Mouse (Mus musculus): ENCODE measurements around the gene Errfi1. TPM values are rescaled to one million over a fixed set of nuclear protein-coding genes. Genes with fewer than 3 reads are reported as not detected.
A peak's percentile ranks its signal among the peaks of the same experiment; 100 is the strongest.
"Not testable (repeated sequence)": the region's sequence is repeated elsewhere in the genome, so short reads cannot be mapped to it uniquely, and the experiment has no call there.

The Errfi1 gene
- total RNA-seq, 2 experiments from 2014 or later: 19.8 to 23.7 TPM

DNA sequence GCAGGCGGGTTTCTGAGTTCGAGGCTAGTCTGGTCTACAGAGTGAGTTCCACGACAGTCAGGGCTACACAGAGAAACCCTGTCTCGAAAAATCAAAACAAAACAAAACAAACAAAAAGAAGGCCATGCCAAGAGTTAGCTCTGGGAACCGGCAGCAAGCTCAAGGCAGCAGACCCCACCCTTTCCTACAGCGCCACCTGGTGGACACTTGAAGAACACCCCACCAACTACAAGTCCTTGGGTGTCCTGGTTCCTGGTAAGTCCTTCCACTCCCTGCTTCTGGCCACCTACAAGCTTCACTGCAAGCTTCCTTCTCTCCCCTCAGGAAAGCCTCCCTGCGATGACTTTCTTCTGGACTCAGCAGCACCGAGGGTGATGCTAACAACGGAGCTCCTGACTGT, 47.9 kb downstream of the Errfi1 start:
- intact Hi-C loops (cut with DNase I): loop anchor here (1.0 kb wide), 1 partner anchor 245 kb away; no protein-coding TSS in a partner anchor
- peak; percentile 41 to 85 for DNase-seq (ENCODE audit: extremely low spot score in 1 of 2, low spot score in 2 of 2)

DNA sequence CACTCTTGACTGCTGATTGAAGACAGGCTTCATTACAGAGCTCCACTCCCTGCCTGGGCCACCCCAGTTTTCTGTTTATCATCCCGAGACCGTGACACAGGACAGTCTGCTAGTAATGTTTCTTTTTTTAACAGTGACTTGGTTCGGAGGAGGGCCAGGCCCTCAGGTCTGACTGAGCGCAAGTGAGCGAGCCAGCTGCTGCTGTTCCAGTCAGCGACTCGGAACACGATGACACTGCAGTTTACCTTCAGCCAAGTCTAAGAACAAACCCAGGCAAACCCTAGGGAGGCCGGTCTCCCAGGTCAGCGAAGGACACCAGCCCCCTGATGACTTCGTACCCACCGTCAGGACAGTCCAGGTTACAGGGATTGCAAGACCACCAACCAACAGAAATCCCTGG, 48.3 kb downstream of the Errfi1 start:
- DNase-seq (ENCODE audit: extremely low spot score in 1 of 2, low spot score in 2 of 2): no peak
- intact Hi-C loops (cut with DNase I): no loop called here

DNA sequence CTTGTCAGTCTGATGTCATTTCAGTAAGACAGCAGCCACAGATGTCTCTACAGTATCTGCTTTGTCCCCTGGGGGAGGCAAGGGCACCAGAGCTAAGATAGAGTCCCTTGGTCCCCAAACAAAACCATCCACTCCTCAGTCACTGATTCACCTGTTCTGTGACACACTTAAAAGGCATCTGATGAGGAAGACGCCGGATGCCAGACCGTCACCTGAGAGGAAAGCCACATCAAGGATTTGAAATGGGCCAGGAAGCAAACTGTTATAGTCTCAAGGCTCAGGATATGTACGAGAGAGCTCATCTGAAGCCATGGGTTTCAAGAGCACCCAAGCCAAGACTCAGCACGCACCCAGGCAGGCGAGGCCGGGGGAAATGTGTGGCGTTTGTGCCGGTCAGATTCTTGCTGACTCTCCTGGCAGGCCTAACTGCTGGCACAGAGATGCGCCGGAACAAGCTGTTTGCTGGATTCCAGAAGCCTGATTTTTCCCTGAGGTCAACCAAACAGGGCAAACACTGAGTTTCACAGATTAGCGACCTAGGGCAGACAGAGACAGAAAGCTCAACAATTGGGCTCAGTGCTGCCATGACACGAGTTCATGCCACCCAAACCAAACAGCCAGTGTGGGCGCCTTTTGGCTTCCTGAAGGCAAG, 49.5 kb downstream of the Errfi1 start:
- intact Hi-C loops (cut with DNase I): no loop called here
- no peak for DNase-seq (ENCODE audit: extremely low spot score in 1 of 2, low spot score in 2 of 2)

DNA sequence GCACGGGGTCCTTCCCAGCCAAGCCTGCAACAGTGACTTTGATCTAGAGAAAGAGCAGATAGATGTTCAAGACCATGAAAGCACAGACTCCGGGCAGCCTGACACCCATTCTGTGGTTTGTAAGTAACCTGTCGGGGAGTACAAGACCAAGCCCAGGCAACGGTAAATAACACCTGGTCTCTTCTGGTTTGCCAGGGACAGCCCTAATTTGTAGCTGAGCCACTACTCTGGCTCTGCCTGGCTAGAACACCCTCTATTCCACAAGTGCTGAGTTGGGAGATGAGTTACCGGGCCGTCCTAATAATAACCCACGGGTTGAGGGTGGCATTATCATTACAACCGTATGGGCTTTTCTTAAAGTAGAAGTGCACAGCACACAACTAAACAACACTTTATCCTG, 53.4 kb downstream of the Errfi1 start:
- no peak for DNase-seq (ENCODE audit: extremely low spot score in 1 of 2, low spot score in 2 of 2)
- intact Hi-C loops (cut with DNase I): no loop called here

DNA sequence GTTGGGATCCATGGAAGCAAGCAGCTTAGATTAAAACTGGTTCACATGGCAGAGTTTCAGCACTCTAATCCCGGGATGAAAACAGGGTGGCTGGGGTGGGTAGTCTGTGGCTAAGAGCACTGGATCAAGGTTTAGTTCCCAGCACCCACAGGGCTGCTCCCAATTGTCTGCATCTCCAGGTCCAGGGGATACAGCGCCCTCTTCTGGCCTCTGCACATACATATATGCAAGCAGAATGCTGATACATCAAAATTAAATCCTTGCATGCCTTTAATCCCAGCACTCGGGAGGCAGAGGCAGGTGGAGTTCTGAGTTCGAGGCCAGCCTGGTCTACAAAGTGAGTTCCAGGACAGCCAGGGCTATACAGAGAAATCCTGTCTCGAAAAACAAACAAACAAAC, 54.8 kb downstream of the Errfi1 start:
- intact Hi-C loops (cut with DNase I); DNase-seq (ENCODE audit: extremely low spot score in 1 of 2, low spot score in 2 of 2): not testable (repeated sequence)

DNA sequence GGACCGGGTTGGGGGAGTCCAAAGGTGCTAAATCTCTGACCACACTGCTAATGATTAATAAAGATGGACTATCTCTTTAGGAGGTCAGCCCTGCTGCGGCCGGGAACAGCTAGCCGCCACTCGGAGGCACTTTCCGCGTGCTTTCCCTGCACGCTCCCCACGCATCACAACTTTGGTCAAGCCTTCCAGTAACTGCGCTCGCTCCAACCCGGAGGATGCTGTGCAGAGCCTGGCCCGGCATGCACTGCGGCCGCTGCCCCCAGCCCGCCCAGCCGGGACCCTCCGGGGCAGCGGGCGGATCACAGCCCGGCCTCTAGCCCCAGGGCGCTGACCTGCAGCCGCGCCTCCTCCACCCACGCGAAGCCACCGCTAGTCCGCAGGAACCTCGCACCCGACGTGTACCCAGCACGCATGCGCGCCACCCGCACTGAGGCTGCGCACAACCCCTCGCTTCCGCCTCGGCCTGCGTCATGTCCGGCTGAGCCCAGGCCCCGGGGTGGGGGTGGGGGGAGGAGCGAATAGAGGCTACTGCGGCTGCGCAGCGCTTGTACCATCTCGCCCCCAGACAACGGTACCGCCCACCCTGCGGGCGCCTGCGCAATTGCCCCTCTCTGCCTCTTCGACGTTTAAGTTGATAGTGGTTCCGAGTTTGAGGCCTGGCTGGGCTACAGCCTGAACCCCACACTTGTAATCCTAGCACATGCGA, 55.9 kb downstream of the Errfi1 start:
- peak; percentile 95 to 99 for DNase-seq (ENCODE audit: extremely low spot score in 1 of 2, low spot score in 2 of 2)
- intact Hi-C loops (cut with DNase I): no loop called here

DNA sequence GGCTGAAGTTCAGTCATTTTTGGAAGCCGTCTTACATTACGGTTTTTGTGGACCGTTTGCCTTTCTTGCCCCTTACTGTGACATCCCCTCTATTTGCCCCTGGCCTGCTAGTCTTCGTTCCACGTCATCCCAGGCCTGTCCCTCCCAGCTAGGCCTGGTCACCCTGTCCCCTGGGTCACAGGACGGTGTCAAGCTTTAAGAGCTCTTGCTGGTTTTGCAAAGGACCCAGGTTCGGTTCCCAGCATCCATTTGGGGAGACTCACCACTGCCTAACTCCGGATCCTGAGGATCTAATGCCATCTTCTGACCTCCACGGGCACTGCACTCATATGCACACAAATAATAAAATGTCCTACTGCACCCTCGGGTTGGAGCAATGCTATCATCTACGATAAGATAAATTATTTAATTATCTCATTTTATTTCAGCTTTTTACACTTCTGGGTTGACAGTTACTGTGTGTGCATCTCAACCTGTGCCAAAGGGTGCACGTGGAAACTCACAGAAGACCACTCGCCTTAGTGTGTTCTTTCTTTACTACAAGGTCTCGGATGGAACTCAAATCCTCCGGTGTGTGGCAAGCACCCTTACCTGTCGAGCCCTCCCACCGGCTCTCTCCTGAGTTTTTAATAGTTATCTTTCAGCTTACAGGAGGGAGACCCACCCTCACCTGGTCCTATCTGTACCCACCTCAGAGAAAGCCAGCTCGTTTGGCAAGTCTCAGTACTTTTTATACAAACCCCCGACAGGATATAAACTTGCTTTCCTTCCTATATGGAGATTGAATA, 56.6 kb downstream of the Errfi1 start:
- DNase-seq (ENCODE audit: extremely low spot score in 1 of 2, low spot score in 2 of 2): no peak
- intact Hi-C loops (cut with DNase I): no loop called here

DNA sequence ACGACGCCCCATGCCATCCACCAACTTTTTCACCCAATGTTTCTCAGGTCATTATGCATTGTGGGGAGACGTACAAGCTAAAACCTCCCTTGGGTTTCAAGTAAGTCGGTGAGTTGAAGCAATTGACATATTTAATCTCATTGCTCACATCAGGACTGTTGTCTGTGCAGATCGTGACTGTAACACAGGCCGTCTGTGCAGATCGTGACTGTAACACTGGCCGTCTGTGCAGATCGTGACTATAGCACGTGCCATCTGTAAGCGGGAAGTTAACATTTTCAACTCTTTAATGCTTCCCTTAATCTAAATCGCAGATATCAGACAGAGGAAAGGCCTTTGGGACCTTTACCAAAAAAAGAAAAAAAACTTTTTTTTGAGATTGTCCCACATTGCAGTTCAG, 60.0 kb downstream of the Errfi1 start:
- DNase-seq (ENCODE audit: extremely low spot score in 1 of 2, low spot score in 2 of 2): no peak
- intact Hi-C loops (cut with DNase I): no loop called here

DNA sequence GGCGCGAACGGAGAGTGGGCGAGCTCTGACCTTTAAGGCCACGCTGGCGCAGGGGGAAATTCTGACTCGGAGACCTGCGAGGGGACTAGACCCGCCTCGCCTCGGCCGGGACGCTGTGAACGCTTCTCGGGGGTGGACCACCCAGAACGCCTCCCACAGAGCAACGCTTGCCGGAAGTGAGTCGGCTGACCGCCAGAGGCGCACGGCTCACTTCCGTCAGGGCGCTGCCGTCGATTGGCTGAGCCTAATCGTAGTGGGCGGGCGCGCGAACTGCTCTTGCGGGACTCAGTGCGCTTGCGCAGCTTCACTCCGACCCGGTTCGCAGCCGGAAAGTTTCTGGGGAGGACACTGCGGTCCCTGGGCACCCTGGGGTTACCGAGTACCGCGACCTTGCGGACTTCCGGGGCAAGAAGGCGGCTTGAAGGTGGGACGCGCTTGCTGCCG, 60.6 kb downstream of the Errfi1 start, which contains the start of the genes Park7 and Tnfrsf9:
Gene Park7, minus strand, starts transcription at position 148 of the 444 bp plus-strand sequence.
Gene Tnfrsf9, plus strand, starts transcription at position 273 of the 444 bp plus-strand sequence.
- DNase-seq (ENCODE audit: extremely low spot score in 1 of 2, low spot score in 2 of 2): peak; percentile 95 to 99
- intact Hi-C loops (cut with DNase I): no loop called here

DNA sequence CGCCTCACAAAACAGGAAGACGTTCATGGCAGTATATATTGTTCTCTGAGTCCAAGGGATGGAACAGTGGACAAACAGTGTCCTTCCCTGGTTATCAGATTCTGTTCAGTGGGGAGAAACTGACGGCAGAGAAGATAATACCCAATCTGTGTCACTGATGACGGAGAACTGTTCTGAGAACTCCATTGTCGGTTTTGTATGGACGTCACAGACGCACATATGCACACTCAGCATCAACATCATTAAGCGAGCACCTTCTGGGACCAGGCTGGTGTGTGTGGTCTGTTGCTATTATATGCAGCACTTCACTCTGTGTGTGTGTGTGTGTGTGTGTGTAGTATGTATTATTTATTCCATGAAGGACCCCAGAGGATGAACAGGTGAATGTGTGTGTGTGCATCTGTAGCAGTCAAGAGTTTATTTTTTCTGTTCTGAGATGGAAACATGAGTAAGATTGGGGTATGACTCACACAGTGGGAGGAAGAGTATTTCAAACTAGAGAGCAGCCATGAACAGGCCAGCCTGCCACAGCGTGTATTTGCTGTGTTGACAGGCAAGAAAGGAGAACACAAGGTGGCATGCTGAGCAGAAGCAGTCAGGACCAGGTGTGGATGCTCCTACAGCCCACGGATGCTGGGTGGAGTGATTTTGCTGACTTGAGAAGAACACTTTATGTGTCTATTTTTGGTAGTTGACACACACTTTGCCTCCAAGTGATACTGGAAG, 61.6 kb downstream of the Errfi1 start:
- DNase-seq (ENCODE audit: extremely low spot score in 1 of 2, low spot score in 2 of 2): no peak
- intact Hi-C loops (cut with DNase I): no loop called here

DNA sequence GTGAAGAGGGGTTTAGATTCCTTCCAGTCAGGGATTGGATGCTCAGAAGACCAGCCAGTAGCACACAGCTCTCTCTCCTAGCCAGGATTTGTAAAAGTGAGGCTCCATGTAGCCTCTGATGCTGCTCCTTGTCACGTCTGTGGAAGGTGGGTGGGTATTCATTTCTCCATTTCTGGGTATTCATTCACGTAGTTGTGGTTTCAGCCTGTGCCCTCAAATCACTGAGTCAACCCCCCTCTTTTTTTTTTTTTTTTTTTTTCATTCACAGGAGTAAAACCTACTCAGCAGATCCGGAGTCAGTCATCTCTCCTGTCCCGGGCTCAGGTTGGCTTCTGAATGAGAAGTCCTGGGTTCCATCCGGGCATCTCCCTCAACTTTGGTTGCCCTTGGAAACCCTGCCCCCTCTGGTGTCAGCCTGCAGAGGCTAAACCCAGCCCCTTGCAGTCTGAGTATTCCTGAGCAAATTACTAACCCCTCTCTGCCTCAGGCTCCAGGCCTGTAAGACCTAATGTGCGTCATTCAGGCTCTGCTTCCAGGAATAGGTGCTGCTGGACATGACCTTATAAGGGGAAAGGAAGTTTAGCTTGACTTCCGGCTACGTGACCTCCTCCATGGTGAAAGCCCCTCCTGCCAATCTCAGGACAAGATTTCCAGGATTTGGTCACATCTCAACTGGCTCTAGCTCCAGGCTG, 63.8 kb downstream of the Errfi1 start:
- intact Hi-C loops (cut with DNase I): no loop called here

More for the DNA sequence above, 63.8 kb downstream of the Errfi1 start:
- no peak for DNase-seq (ENCODE audit: extremely low spot score in 1 of 2, low spot score in 2 of 2)

Other genes with a start within 250 kb of the Errfi1 start
- 10 to 100 TPM; 52.1 to 54.9 TPM for gene Slc45a1, start 201.7 kb upstream of the Errfi1 start, total RNA-seq (2021)
- gene Park7, start 60.5 kb downstream of the Errfi1 start, total RNA-seq (2021): 100 to 1,000 TPM; 213 to 216 TPM
- gene Tnfrsf9, start 60.6 kb downstream of the Errfi1 start, total RNA-seq (2021): under 1 TPM; 0.36 to 0.47 TPM
- not detected for gene Uts2, start 143.2 kb downstream of the Errfi1 start, total RNA-seq (2021)
- 10 to 100 TPM; 15.0 to 17.8 TPM for gene Per3, start 190.7 kb downstream of the Errfi1 start, total RNA-seq (2021)
- 10 to 100 TPM; 31.0 to 31.1 TPM for gene Vamp3, start 204.0 kb downstream of the Errfi1 start, total RNA-seq (2021)
- not detected for gene Gm13090, start 235.7 kb downstream of the Errfi1 start, total RNA-seq (2021)